Mouse (Mus musculus) hindbrain, embryonic 12.5 days (tissue): ENCODE measurements at regions not wholly inside any gene's neighbourhood (a gene's known extent, or its start where the extent isn't known, plus 50 kb on each side); places are given as distances from the start of the nearest gene placed in this dataset.

Experiments used
- ATAC-seq: fragments of 200-750 bp; cut with Nextera tagmentation; 2 replicates; pipeline ENCODE4 v1.8.0; 2017; ENCODE audit warnings: moderate TSS enrichment; ENCODE audit not compliant: low FRiP score
- H3K27ac ChIP-seq: fragments of 300-500 bp; sonication (generic); 2 replicates; pipeline ENCODE4 v1.5.1; 2016; ENCODE audit warnings: mild to moderate bottlenecking
- H3K27me3 ChIP-seq: fragments of 300-500 bp; sonication (generic); 2 replicates; pipeline ENCODE4 v1.6.1; 2016; ENCODE audit warnings: mild to moderate bottlenecking
- H3K36me3 ChIP-seq: fragments of 300-500 bp; sonication (generic); 2 replicates; pipeline ENCODE4 v1.6.1; 2016; ENCODE audit warnings: mild to moderate bottlenecking
- H3K4me1 ChIP-seq: fragments of 300-500 bp; sonication (generic); 2 replicates; pipeline ENCODE4 v1.6.1; 2016
- H3K4me2 ChIP-seq: fragments of 300-500 bp; sonication (generic); replicated peaks from 2 replicates; pipeline ENCODE4 v1.6.1; 2016; ENCODE audit warnings: mild to moderate bottlenecking
- H3K4me3 ChIP-seq: fragments of 300-500 bp; sonication (generic); 2 replicates; pipeline ENCODE4 v1.5.1; 2016; ENCODE audit warnings: mild to moderate bottlenecking
- H3K9ac ChIP-seq: fragments of 300-500 bp; sonication (generic); 2 replicates; pipeline ENCODE4 v1.6.1; 2016; ENCODE audit warnings: mild to moderate bottlenecking, moderate library complexity
- H3K9me3 ChIP-seq: fragments of 300-500 bp; sonication (generic); replicated peaks from 2 replicates; pipeline ENCODE4 v1.6.1; 2016; ENCODE audit warnings: mild to moderate bottlenecking
- WGBS: fragments of 180-500 bp; shearing (Covaris S2); methylation state at CpG from one replicate; pipeline ENCODE4 v1.1.7; 2016; 5-methylcytosine and 5-hydroxymethylcytosine counted together

DNA sequence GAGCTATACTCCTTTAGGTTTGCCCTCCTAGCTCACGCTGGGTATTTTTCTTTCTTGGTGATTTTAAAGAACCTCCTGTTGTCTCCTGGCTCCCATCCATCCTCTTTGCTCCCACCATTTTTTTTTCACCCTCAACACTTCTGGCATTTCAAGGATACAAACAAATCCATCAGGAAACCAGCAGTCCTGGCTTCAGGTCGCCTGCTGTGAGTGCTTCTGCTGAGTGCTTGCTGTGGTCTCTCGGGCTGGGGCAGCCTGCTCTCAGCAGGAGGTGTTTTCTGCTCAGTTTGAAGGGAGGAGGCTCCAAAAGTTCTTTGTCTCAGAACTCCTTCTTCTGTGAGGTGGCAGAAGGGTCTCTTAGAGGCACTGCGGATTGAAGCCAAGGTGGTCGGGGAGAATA lies 149.9 kb upstream of the Mphosph6 start:
- H3K27me3 ChIP-seq: no peaks in the 10 kb centered on the region; the same call in 1 of the 2 replicates
- no peak for ATAC-seq
- H3K27ac ChIP-seq: no peak overlapping the region
- H3K4me2 ChIP-seq: no peak overlapping the region
- H3K9ac ChIP-seq: no peak overlapping the region
- H3K9me3 ChIP-seq: no peaks in the 10 kb centered on the region
- no peak overlapping the region for H3K4me3 ChIP-seq
- H3K36me3 ChIP-seq: no peaks in the 10 kb centered on the region
- peaks cover 8% of the 10 kb centered on the region for H3K4me1 ChIP-seq
- 23% methylated on average over 5 of the region's 5 CpGs for WGBS

DNA sequence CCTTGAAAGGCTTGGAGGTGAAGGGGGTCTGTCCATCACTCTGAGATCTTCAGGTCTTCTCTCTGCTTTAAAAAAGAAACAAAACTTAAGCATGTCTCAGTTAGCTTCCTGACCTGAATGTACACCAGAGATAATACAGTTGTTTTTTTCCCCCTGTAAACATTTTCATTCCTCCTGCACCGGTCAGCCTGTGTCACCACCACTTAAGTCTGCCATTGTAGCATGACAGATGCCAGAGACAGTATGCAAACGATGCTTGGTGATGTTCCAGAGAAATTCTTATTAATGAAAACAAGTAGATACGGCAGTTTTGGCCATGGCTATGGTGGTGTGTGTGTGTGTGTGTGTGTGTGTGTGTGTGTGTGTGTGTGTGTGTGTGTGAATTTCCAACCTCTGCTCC lies 144.8 kb upstream of the Mphosph6 start:
- no peak overlapping the region for H3K4me3 ChIP-seq
- peaks cover 2% of the 10 kb centered on the region for H3K4me1 ChIP-seq
- H3K9me3 ChIP-seq: no peaks in the 10 kb centered on the region
- H3K4me2 ChIP-seq: no peak overlapping the region
- 77% methylated on average over 3 of the region's 3 CpGs for WGBS
- no peaks in the 10 kb centered on the region for H3K36me3 ChIP-seq
- no peak overlapping the region for H3K9ac ChIP-seq
- ATAC-seq: no peak
- H3K27me3 ChIP-seq: no peaks in the 10 kb centered on the region; the same call in 1 of the 2 replicates
- no peak overlapping the region for H3K27ac ChIP-seq

DNA sequence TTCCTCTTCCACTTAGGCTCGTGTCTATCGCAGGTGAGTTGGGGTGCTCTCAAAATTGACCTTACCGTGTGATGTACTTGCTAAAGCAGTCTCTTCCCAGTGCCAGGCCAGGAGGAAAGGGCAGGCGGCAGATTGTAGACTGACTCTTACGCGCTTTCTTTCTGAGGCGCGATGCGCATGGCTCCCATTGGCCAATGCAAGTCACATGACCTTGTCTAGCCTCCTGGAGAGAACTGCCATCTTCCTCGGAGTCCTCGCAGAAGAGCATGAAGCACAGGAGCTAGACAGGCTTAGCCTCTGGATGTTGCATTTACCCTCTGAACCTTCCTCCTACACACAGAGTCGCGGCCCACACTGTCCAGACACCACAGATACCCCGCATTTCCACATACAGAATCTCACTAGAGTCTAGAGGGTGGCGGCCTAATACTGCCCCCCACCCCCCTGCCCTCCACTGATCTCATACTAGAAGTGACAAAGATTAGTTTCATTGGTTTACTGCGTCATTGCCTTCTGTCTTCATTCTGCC lies 132.9 kb upstream of the Mphosph6 start:
- peak; percentile 43 for ATAC-seq
- WGBS: 92% methylated on average over 16 of the region's 16 CpGs

DNA sequence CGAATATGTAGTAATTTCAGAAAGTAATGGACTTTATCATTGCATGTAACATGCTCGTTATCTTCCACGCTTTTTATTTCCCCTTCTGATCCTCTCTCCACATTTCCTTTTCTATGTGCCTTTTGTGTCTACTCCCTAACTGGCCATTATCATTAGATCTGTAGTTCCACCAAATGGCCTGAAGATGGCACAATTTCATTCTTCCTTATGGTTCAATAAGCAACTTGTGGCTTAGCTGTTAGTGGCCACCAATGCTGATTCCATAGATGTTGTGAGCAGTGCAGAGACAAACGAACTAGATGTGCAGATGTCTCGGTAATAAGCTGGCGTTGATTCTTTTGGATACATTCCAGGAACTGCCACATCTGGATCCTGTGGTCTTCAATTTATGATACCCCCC lies 128.9 kb upstream of the Mphosph6 start:
- Histone ChIP-seq H3K4me1 (no peaks in the 10 kb centered on the region), H3K4me3 (no peak overlapping the region), H3K27me3 (no peaks in the 10 kb centered on the region; the same call in 1 of the 2 replicates), H3K9ac (no peak overlapping the region), H3K36me3 (no peaks in the 10 kb centered on the region), H3K27ac (no peak overlapping the region), H3K9me3 (no peaks in the 10 kb centered on the region), H3K4me2 (no peak overlapping the region)
- ATAC-seq: no peak
- 71% methylated on average over 6 of the region's 6 CpGs for WGBS

More for the DNA sequence above, 132.9 kb upstream of the Mphosph6 start:
- Histone ChIP-seq H3K9ac (no peak overlapping the region), H3K4me1 (no peaks in the 10 kb centered on the region), H3K4me2 (no peak overlapping the region), H3K27ac (no peak overlapping the region), H3K9me3 (no peaks in the 10 kb centered on the region), H3K36me3 (no peaks in the 10 kb centered on the region), H3K27me3 (no peaks in the 10 kb centered on the region), H3K4me3 (no peak overlapping the region)

DNA sequence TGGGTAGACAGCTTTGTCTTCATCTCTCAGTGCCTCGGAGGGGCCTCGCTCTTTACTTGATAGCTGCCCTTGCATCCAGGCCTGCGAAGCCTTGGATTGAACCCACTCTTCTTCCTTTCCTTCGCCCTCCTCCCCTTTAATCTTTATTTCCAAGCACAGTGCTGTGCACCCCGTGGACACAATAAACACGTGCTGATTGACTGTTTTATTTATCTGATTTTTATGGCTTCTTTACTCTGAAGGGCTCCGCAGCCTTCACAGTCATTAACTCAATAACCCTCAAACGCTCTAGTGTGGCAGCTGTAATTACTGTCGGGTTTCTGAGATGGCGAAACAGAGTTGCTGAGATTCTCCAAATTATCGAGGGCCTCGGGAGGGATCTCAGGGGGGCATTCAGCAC lies 127.9 kb upstream of the Mphosph6 start:
- H3K9me3 ChIP-seq: no peaks in the 10 kb centered on the region
- no peak overlapping the region for H3K9ac ChIP-seq
- ATAC-seq: no peak
- H3K36me3 ChIP-seq: no peaks in the 10 kb centered on the region
- no peaks in the 10 kb centered on the region; the same call in 1 of the 2 replicates for H3K27me3 ChIP-seq
- 44% methylated on average over 12 of the region's 12 CpGs for WGBS
- H3K4me1 ChIP-seq: no peaks in the 10 kb centered on the region
- H3K27ac ChIP-seq: no peak overlapping the region
- H3K4me3 ChIP-seq: no peak overlapping the region
- no peak overlapping the region for H3K4me2 ChIP-seq

DNA sequence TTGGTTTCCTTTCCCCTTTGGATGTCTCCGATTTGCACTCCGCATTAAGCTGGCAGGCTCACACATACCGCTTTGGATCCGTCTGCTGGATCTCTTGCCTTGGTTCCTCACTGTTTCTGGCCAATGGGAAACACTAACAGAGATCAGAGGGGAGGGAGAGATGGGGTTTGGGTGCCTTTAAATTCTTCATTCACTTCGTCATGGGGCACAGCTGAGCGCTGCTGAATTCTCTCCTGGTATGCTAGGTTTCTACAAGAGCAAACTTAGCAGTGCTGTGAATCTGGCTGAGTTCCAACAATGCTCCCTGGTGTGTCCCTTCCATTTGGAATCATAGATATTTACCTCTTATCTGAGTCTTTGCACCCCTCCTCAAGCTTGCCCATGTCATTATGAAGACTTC lies 121.6 kb upstream of the Mphosph6 start:
- no peak for ATAC-seq
- H3K27ac ChIP-seq: no peak overlapping the region
- H3K9me3 ChIP-seq: no peaks in the 10 kb centered on the region
- WGBS: 78% methylated on average over 6 of the region's 6 CpGs
- no peaks in the 10 kb centered on the region; the same call in 1 of the 2 replicates for H3K27me3 ChIP-seq
- no peaks in the 10 kb centered on the region for H3K4me1 ChIP-seq
- H3K4me3 ChIP-seq: no peak overlapping the region
- H3K36me3 ChIP-seq: no peaks in the 10 kb centered on the region
- H3K4me2 ChIP-seq: no peak overlapping the region
- no peak overlapping the region for H3K9ac ChIP-seq

DNA sequence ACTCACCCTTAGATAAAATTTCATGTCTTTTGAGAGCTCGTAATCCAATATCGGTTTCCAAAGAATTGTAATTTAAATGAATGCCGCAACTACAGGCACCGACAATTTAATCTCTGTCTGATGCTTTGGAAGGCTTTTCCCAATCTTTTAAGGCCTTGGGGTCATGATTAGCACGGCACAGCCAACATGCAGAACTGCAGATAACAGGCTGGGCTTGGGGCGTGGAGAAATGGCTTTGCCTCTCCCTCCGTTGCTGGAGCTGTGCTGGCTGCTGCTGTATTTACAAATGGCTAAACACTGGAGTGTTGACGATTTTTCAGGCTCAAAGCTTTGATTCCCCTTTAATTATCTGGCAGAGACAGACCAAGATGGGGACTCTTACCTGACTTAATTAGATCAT lies 101.3 kb upstream of the Mphosph6 start:
- ATAC-seq: no peak
- H3K36me3 ChIP-seq: no peaks in the 10 kb centered on the region
- no peak overlapping the region for H3K27ac ChIP-seq
- H3K9ac ChIP-seq: no peak overlapping the region
- peaks cover 4% of the 10 kb centered on the region; the same call in 1 of the 2 replicates for H3K4me1 ChIP-seq
- WGBS: 76% methylated on average over 8 of the region's 8 CpGs
- no peak overlapping the region for H3K4me3 ChIP-seq
- no peaks in the 10 kb centered on the region for H3K9me3 ChIP-seq
- H3K27me3 ChIP-seq: no peaks in the 10 kb centered on the region
- no peak overlapping the region for H3K4me2 ChIP-seq

DNA sequence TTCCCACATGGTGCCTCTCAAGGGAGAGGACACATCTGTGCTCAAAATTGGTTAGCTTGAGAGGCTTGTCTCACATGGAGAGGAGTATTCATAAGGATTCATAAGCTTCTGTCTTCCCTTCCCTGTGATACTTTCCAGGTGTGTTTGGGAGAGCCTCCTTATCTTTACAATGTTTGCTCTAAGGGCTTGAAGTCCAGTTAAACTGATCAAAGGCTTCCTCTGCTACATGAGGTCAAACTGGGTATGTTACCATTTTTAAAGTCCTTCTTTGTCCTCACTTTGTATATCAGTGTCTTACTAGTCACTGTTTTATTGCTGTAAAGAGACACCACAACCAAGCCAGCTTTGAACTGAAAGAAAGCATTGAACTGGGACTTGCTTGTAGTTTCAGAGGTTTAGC lies 98.1 kb upstream of the Mphosph6 start:
- Histone ChIP-seq H3K27ac (no peak overlapping the region), H3K4me1 (no peaks in the 10 kb centered on the region; the same call in 1 of the 2 replicates), H3K36me3 (no peaks in the 10 kb centered on the region), H3K4me3 (no peak overlapping the region), H3K4me2 (no peak overlapping the region), H3K27me3 (no peaks in the 10 kb centered on the region), H3K9ac (no peak overlapping the region), H3K9me3 (no peaks in the 10 kb centered on the region)
- ATAC-seq: no peak

DNA sequence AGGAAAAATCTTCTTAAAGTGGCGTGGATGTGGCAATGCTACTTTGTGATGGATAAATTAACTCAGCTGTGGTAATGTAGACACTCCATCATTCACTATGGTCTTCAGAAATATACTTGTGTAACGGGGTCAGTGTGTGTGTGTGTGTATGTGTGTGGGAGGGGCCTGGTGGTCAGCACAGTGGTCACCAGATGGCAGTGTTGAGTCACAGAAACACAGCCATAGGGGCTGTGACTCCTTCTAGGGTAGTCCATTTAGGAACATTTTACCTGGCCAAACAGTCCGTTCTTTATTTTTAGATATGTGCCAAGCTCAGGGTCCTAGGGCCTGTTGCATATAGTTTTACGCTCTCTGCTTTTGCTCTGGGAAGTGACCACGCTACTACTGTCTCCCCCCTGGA lies 96.3 kb upstream of the Mphosph6 start:
- Histone ChIP-seq H3K27me3 (no peaks in the 10 kb centered on the region), H3K4me3 (no peak overlapping the region), H3K4me2 (no peak overlapping the region), H3K36me3 (no peaks in the 10 kb centered on the region), H3K9me3 (no peaks in the 10 kb centered on the region), H3K9ac (no peak overlapping the region), H3K27ac (no peak overlapping the region), H3K4me1 (no peaks in the 10 kb centered on the region)
- 78% methylated on average over 5 of the region's 5 CpGs for WGBS
- ATAC-seq: no peak

DNA sequence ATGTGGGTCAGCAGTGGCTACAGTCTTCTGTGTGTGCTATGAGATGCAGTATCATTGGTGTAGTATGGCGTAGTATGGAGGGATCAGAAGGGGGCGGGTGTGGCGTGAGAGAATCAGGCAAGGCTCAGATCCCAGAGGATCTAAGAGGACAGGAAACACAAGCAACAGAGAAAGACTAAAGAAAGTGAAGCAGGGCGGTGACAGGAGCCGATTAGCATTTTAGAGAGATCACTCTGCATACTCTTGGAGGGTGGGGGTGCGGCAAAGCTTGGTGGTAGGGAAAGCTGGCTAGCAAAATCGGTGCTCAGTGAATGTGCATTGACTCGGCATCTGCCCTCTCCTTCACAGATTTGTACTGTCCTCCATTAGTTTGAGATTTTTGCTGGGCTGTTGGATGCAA lies 93.1 kb upstream of the Mphosph6 start:
- Histone ChIP-seq H3K4me3 (no peak overlapping the region), H3K36me3 (no peaks in the 10 kb centered on the region), H3K4me1 (no peaks in the 10 kb centered on the region), H3K9me3 (no peaks in the 10 kb centered on the region), H3K27ac (no peak overlapping the region), H3K9ac (no peak overlapping the region), H3K27me3 (no peaks in the 10 kb centered on the region), H3K4me2 (no peak overlapping the region)
- WGBS: 45% methylated on average over 8 of the region's 8 CpGs
- no peak for ATAC-seq

DNA sequence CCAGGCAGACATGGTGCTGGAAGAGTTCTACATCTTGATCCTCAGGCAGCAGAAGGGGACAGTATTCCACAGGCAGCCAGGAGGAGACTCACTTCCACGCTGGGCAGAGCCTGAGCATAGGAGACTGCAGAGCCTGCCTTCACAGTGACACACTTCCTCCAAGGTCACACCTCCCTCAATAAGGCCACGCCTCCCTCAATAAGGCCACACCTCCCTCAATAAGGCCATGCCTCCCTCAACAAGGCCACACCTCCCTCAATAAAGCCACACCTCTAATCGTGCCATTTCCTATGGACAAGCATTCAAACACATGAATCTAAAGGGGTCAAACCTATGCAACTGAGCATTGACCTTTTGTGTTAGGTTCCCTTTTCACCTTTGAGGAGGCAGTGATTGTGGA lies 88.5 kb upstream of the Mphosph6 start:
- no peak for ATAC-seq
- WGBS: 81% methylated on average over 3 of the region's 3 CpGs
- Histone ChIP-seq H3K4me3 (no peak overlapping the region), H3K4me2 (no peak overlapping the region), H3K9me3 (no peaks in the 10 kb centered on the region), H3K4me1 (no peaks in the 10 kb centered on the region), H3K27me3 (no peaks in the 10 kb centered on the region), H3K36me3 (no peaks in the 10 kb centered on the region), H3K27ac (no peak overlapping the region), H3K9ac (no peak overlapping the region)

DNA sequence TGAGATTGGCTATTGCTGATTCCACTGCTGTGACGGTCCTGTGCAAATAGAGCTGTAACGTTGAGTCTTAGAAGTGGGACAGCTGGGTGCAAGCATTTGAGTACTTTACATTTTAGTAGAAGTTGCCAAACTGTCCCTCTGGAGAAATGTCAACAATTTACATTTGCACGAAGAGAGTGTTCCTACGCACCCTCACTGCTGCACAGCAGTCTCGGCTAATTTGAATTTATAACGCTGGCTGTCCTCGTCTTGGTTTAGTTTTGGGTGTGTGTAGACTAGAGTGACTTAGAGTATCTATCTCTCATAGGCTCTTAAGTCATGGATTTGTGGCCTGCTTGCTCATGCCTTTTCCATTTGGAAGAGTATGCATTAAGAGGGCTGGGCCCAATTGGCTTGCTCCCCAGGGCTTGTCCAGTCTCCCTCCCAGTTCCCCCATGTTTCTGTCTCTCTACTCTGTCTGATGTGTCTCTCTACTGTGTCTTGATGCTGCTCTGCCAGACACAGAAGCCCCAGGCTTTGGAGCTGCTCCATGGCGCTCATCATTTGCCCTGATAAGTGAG lies 79.8 kb upstream of the Mphosph6 start:
- no peak for ATAC-seq
- Histone ChIP-seq H3K9ac (no peak overlapping the region), H3K36me3 (no peaks in the 10 kb centered on the region), H3K4me2 (no peak overlapping the region), H3K27ac (no peak overlapping the region), H3K4me1 (no peaks in the 10 kb centered on the region), H3K4me3 (no peak overlapping the region), H3K27me3 (no peaks in the 10 kb centered on the region), H3K9me3 (no peaks in the 10 kb centered on the region)
- WGBS: 91% methylated on average over 8 of the region's 8 CpGs

DNA sequence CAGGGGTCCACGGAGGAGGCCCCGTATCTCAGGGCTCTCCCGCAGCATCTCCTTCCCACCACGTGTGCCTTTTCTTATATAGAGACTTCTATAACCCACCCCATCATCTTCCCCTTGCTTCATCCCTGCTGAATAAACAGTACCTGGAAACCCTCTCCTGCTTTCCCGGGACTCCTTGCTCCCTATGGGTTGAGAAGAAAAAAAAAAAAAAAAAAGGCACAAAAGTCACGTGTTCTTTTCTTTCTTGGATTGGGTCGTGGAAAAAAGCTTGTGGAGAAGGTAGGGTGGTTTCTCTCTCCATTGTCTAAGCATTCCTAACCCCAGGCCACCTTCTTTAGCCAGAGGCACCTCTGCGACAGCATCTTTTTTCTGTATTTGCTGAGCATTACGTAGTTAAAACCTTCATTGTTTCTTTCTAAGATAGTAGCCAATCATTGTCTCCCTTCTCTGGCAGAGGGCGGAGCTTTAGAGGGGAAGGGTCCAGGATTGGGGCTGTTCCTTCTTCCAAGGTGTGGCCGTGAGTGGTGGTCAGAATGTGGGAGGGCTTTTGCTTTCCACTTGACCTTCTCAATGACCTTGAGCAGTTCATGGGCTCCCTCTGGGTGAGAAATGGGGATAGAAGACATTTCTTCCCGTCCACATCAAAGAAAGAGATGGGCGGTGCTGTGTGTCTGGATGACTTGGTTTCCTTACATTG lies 78.7 kb upstream of the Mphosph6 start:
- no peaks in the 10 kb centered on the region for H3K27me3 ChIP-seq
- H3K4me1 ChIP-seq: no peaks in the 10 kb centered on the region
- H3K9me3 ChIP-seq: no peaks in the 10 kb centered on the region
- ATAC-seq: no peak
- WGBS: 66% methylated on average over 13 of the region's 13 CpGs
- no peak overlapping the region for H3K4me2 ChIP-seq
- H3K4me3 ChIP-seq: no peak overlapping the region
- no peak overlapping the region for H3K27ac ChIP-seq
- no peaks in the 10 kb centered on the region for H3K36me3 ChIP-seq
- no peak overlapping the region for H3K9ac ChIP-seq
